Mouse (Mus musculus) ES-Bruce4 (cell line): Measurements from ENCODE around the gene Cdkal1. TPM values are rescaled to one million over a fixed set of nuclear protein-coding genes. Genes with fewer than 3 reads are reported as not detected.

Experiments used
- H3K27ac ChIP-seq: 2 replicates; pipeline ENCODE4 v1.5.1; 2012; ENCODE audit warnings: low read length, inconsistent platforms; ENCODE audit not compliant: insufficient read depth
- H3K27me3 ChIP-seq: 2 replicates; pipeline ENCODE4 v1.6.1; 2012; ENCODE audit warnings: mild to moderate bottlenecking, low read length, inconsistent platforms; ENCODE audit not compliant: control insufficient read depth, poor library complexity, insufficient read depth, severe bottlenecking
- H3K36me3 ChIP-seq: 2 replicates; pipeline ENCODE4 v1.6.1; 2012; ENCODE audit warnings: inconsistent platforms, mild to moderate bottlenecking, low read length, moderate library complexity; ENCODE audit not compliant: control insufficient read depth, poor library complexity, insufficient read depth, severe bottlenecking
- H3K4me1 ChIP-seq: one replicate; pipeline ENCODE4 v1.8.1; 2011; ENCODE audit warnings: low read length; ENCODE audit not compliant: control insufficient read depth, insufficient read depth
- H3K4me3 ChIP-seq: 2 replicates; pipeline ENCODE4 v1.5.1; 2011; ENCODE audit warnings: low read depth, mild to moderate bottlenecking, low read length
- H3K9ac ChIP-seq: 2 replicates; pipeline ENCODE4 v1.6.1; 2012; ENCODE audit warnings: low read depth, mild to moderate bottlenecking, inconsistent platforms; ENCODE audit not compliant: poor library complexity, severe bottlenecking
- H3K9me3 ChIP-seq: replicated peaks from 2 replicates; pipeline ENCODE4 v1.6.1; 2012; ENCODE audit warnings: mild to moderate bottlenecking, low read length, inconsistent platforms; ENCODE audit not compliant: control insufficient read depth, poor library complexity, insufficient read depth, severe bottlenecking
- CTCF ChIP-seq: IDR thresholded peaks from one replicate; pipeline ENCODE4 v1.8.1; 2011; ENCODE audit warnings: low read depth, low read length
- EP300 ChIP-seq: IDR thresholded peaks from 2 replicates; pipeline ENCODE4 v1.6.1; 2011; ENCODE audit warnings: low read depth, low read length; ENCODE audit not compliant: insufficient read depth
- POLR2A ChIP-seq: IDR thresholded peaks from one replicate; pipeline ENCODE4 v1.8.1; 2011; ENCODE audit warnings: low read length; ENCODE audit not compliant: insufficient read depth
- polyA plus RNA-seq: library from polyadenylated mRNA; stranded (reverse); fragments of >200 nt; gene quantifications from 2 replicates; pipeline ENCODE4 v1.2.4, GENCODE M21; 2011; ENCODE audit warnings: low read depth; ENCODE audit not compliant: missing spikeins, insufficient read depth, insufficient read length

Cdkal1 gene
- polyA plus RNA-seq, 1 experiment, result 43.4 TPM

DNA sequence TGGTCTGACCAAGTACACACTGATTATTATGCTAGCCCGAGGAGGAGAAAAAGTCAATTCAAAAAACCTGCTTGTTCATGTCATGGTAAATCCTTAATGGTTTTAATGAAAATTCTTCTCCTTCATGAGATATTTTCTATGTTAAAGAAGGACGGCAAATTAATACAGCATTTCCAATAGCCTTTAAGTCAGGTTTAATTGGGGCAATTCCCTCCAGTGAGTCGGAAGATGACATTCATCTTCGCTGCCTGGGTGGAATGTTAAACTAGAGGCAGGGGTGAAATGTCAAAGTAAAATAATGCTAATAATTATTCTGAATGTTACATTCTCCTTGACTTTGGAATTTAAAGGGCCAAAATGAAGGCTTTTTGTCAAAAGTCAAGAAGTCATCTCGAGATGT lies 633.8 kb downstream of the Cdkal1 start:
- H3K36me3 ChIP-seq, result no peaks in the 10 kb centered on the region
- no peak for TF ChIP-seq POLR2A
- no peak for TF ChIP-seq EP300
- no peak for TF ChIP-seq CTCF
- no peaks in the 10 kb centered on the region for H3K4me1 ChIP-seq
- H3K27ac ChIP-seq, result no peak overlapping the region
- H3K9ac ChIP-seq, result no peak overlapping the region
- no peak overlapping the region for H3K4me3 ChIP-seq
- H3K27me3 ChIP-seq, result no peaks in the 10 kb centered on the region
- no peaks in the 10 kb centered on the region; the same call in 1 of the 2 replicates for H3K9me3 ChIP-seq

DNA sequence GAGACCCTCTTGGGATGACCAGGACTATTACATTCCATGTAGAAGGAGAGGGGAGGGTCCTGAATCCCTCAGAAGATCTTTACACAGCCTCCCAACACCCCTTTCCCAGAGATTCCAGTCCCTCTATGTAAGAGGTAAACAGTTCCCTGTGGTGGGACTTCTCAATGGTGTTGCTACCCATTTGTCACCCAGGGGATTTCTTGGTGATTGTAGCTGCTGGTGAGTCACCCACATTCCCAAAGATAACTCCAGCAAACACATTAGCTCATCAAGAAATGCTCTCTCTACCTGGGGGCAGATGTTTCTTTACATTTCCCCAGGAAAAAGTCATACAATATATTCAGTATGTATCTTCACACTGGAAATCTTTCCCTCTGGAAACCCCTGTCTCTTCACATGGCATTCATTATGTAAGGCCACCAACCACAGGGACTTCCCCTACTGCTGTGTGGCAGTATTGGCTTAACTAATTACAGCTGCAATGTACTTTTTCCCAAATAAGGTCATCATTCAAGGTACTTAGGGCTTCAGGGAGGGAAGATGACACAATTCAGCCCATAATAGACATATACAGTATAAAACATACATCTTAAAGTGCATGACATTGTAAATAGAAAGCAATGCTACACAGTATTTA lies 636.8 kb downstream of the Cdkal1 start:
- Histone ChIP-seq H3K9ac (no peak overlapping the region), H3K4me3 (no peak overlapping the region), H3K27me3 (no peaks in the 10 kb centered on the region), H3K27ac (no peak overlapping the region), H3K9me3 (no peaks in the 10 kb centered on the region; the same call in 1 of the 2 replicates), H3K36me3 (no peaks in the 10 kb centered on the region), H3K4me1 (no peaks in the 10 kb centered on the region)
- TF ChIP-seq POLR2A (no peak), CTCF (no peak), EP300 (no peak)

DNA sequence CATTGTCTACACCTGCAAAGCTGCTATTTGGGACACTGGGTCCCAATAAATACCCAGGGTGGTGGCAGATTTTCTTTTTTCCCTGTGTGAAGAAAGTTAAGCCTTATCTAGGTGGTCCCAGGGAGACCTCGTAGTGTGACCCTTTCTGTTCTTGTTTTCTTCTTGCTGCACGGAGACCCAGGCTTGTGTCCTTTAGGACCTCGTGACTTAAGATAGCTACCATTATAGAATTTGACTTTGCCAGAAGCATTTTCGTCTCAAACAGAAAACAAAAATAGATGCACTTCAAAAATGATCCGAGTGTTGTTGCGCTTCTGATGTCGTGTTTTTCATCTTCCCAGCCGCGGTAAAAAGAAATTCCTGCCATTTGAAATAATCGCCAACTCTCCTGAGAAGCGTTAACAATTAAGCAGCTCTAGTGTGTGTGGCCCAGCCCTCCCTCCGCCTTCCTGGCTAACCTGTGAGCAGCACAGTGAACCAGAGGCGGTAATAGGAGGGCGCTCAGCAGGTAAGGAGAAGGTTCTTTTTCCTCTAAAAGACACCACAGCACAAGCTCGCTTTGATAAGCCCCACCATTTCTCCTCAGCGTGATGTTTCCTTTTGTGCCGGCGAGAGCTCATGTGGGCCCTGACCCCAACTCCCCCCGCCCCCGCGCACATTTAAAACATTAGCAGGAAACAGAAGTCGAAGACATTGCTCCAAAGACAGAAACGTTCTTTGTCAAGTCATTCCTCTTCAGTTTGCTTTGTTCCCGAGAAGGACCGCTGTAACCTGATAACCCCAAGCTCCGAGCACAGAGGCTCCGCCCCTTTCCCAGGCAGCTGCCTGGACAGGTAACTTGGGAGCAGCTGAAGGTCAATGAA lies 645.1 kb downstream of the Cdkal1 start:
- peak overlapping the region; percentile 50 for H3K4me3 ChIP-seq
- H3K9ac ChIP-seq, result peak overlapping the region; percentile 34
- peaks cover 8% of the 10 kb centered on the region for H3K9me3 ChIP-seq
- H3K27me3 ChIP-seq, result no peaks in the 10 kb centered on the region
- peaks cover 1% of the 10 kb centered on the region for H3K4me1 ChIP-seq
- peak; percentile 57; the same call in 1 of the 2 replicates for TF ChIP-seq EP300
- no peak for TF ChIP-seq CTCF
- no peaks in the 10 kb centered on the region for H3K36me3 ChIP-seq
- peak overlapping the region; percentile 80 for H3K27ac ChIP-seq

DNA sequence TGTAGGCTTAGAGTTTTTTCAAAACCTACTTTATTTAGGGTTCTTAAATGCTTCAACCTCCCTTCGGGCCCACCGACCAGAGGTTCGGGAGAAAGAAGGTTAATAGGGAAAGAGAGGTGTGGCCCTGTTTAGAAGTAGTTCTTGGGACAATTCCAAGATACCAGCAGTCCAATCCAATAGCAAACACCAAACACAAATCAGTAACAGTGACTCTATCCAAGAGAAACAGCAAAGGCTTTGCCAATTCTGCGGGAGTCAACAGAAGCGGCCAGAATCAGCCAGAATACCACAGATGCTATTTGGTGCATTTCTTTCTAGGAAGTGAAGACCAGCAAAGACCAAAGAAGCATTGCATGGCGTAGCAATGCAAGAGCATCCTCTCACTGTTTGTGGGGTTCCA lies 646.7 kb downstream of the Cdkal1 start:
- Histone ChIP-seq H3K9ac (no peak overlapping the region), H3K9me3 (peaks cover 8% of the 10 kb centered on the region), H3K4me3 (no peak overlapping the region), H3K4me1 (peaks cover 1% of the 10 kb centered on the region), H3K27me3 (no peaks in the 10 kb centered on the region), H3K27ac (no peak overlapping the region), H3K36me3 (no peaks in the 10 kb centered on the region)
- TF ChIP-seq CTCF, result no peak
- no peak for TF ChIP-seq POLR2A
- no peak for TF ChIP-seq EP300

DNA sequence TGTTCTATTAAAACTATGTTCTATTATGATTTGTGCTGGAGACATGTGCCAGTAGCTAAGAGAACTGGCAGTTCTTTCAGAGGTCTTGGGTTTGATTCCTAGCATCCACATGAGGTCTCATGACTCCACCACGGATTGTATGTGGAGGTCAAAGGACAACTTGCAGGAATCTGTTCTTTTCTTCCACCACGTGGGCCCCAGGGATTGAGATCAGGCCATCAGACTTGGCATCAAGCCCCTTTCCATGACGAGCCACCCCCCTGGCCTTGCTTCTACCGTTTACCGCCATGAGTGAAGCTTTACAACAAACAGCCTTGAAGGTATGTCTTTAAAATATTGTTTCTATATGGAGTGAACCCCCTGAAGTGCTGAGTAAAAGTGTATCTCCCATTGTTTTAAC lies 651.6 kb downstream of the Cdkal1 start:
- H3K9ac ChIP-seq, result no peak overlapping the region
- H3K4me1 ChIP-seq, result peaks cover 2% of the 10 kb centered on the region
- TF ChIP-seq CTCF (no peak), POLR2A (no peak), EP300 (no peak)
- peaks cover 8% of the 10 kb centered on the region for H3K9me3 ChIP-seq
- no peaks in the 10 kb centered on the region for H3K36me3 ChIP-seq
- H3K27ac ChIP-seq, result no peak overlapping the region
- no peak overlapping the region for H3K4me3 ChIP-seq
- no peaks in the 10 kb centered on the region for H3K27me3 ChIP-seq

DNA sequence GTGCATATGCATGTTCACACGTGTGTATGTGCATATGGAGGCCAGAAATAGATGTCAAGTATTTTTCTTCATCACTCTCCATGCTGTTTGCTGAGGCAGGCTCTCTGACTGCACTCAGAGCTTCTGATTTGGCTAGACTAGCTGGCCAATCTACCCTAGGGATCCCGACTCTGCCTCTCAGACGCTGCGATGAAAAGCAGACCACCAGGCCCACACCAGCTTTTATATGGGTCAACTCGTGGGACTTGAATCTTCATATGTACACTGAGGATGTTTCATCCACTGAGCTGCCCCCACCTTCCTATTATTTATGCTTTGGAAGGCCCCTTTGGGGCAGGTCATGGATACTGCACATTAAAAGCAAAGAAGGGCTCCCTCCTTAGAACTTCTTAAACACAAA lies 652.0 kb downstream of the Cdkal1 start:
- Histone ChIP-seq H3K9ac (no peak overlapping the region), H3K27ac (no peak overlapping the region), H3K9me3 (peaks cover 6% of the 10 kb centered on the region), H3K36me3 (no peaks in the 10 kb centered on the region), H3K4me3 (no peak overlapping the region), H3K4me1 (peaks cover 2% of the 10 kb centered on the region), H3K27me3 (no peaks in the 10 kb centered on the region)
- no peak for TF ChIP-seq POLR2A
- TF ChIP-seq CTCF, result no peak
- no peak for TF ChIP-seq EP300
